Mouse (Mus musculus) kidney, adult 9 months (tissue): Measurements from ENCODE around the gene Cyp26b1.

ENCODE experiments used
- DNase-seq: peaks from one replicate; pipeline ENCODE4 v3.0.0; 2022

Gene Cyp26b1

GRCm38 (mm10) chr6:84587471-84588101 lies 6.1 kb downstream of the Cyp26b1 start:
- DNase-seq: peak; percentile 28

- no peak for DNase-seq
Observed at GRCm38 (mm10) chr6:84586551-84587200, 7.0 kb downstream of the Cyp26b1 start.

- peak; percentile 22 for DNase-seq
Observed at GRCm38 (mm10) chr6:84585686-84586300, 7.9 kb downstream of the Cyp26b1 start.

- peak; percentile 22 for DNase-seq
Observed at GRCm38 (mm10) chr6:84584783-84585685, 8.7 kb downstream of the Cyp26b1 start.

- peak; percentile 11 for DNase-seq
Observed at GRCm38 (mm10) chr6:84583841-84584782, 9.6 kb downstream of the Cyp26b1 start.

GRCm38 (mm10) chr6:84583371-84583770 lies 10.3 kb downstream of the Cyp26b1 start:
- peak; percentile 74 for DNase-seq

- DNase-seq: no peak
Observed at GRCm38 (mm10) chr6:84582826-84583225, 10.9 kb downstream of the Cyp26b1 start.

- DNase-seq: no peak
Observed at GRCm38 (mm10) chr6:84581833-84582445, 11.8 kb downstream of the Cyp26b1 start.

GRCm38 (mm10) chr6:84580979-84581832 lies 12.5 kb downstream of the Cyp26b1 start:
- no peak for DNase-seq

GRCm38 (mm10) chr6:84579508-84579907 lies 14.2 kb downstream of the Cyp26b1 start:
- DNase-seq: no peak

- peak; percentile 40 for DNase-seq
Observed at GRCm38 (mm10) chr6:84578928-84579327, 14.8 kb downstream of the Cyp26b1 start.

GRCm38 (mm10) chr6:84577898-84578297 lies 15.8 kb downstream of the Cyp26b1 start:
- DNase-seq: no peak

- DNase-seq: peak; percentile 17
Observed at GRCm38 (mm10) chr6:84573905-84574660, 19.6 kb downstream of the Cyp26b1 start.

GRCm38 (mm10) chr6:84570039-84570438 lies 23.7 kb downstream of the Cyp26b1 start:
- no peak for DNase-seq

GRCm38 (mm10) chr6:84569590-84569989 lies 24.1 kb downstream of the Cyp26b1 start:
- DNase-seq: no peak

- DNase-seq: no peak
Observed at GRCm38 (mm10) chr6:84568880-84569279, 24.8 kb downstream of the Cyp26b1 start.

- no peak for DNase-seq
Observed at GRCm38 (mm10) chr6:84567696-84568095, 26.0 kb downstream of the Cyp26b1 start.

GRCm38 (mm10) chr6:84566825-84567224 lies 26.9 kb downstream of the Cyp26b1 start:
- DNase-seq: no peak

- DNase-seq: no peak
Observed at GRCm38 (mm10) chr6:84565245-84565644, 28.5 kb downstream of the Cyp26b1 start.

- no peak for DNase-seq
Observed at GRCm38 (mm10) chr6:84562948-84563347, 30.8 kb downstream of the Cyp26b1 start.
